Mouse (Mus musculus): ENCODE data around the gene Tbc1d2b.

Gene Tbc1d2b

GRCm38 (mm10) chr9:90204396-90204915, 66.1 kb downstream of the Tbc1d2b start:
- no peak for DNase-seq (ENCODE audit: low read depth)

GRCm38 (mm10) chr9:90203233-90203632, 67.4 kb downstream of the Tbc1d2b start:
- DNase-seq (ENCODE audit: low read depth): no peak

GRCm38 (mm10) chr9:90201541-90201940, 69.1 kb downstream of the Tbc1d2b start:
- DNase-seq (ENCODE audit: low read depth): no peak

GRCm38 (mm10) chr9:90201096-90201495, 69.5 kb downstream of the Tbc1d2b start:
- DNase-seq (ENCODE audit: low read depth): no peak

DNA sequence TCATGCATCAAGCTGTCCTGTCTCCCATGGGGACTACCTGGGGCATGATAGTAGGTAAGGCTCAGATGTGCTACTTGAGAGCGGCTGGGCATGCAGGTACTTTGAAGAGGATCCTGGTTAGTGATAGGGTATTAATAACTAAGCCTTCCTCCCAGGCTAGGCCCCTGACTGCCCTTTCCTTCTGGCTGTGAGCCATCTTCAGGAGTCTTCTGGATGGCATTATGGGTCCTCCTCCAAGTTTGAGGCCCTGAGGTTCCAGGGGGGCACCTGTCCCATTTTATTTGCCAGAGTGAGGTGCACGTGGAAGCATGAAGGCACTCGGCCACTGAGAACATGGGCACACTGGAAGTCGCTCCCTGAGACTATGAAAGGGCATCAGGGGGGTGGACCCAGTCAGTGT, 70.1 kb downstream of the Tbc1d2b start:
- DNase-seq (ENCODE audit: low read depth): no peak

GRCm38 (mm10) chr9:90199611-90200010, 71.0 kb downstream of the Tbc1d2b start:
- no peak for DNase-seq (ENCODE audit: low read depth)

GRCm38 (mm10) chr9:90198531-90199449, 71.8 kb downstream of the Tbc1d2b start:
- DNase-seq (ENCODE audit: low read depth): no peak

- no peak for DNase-seq (ENCODE audit: low read depth)
Measured at GRCm38 (mm10) chr9:90197866-90198383, 72.7 kb downstream of the Tbc1d2b start.

DNA sequence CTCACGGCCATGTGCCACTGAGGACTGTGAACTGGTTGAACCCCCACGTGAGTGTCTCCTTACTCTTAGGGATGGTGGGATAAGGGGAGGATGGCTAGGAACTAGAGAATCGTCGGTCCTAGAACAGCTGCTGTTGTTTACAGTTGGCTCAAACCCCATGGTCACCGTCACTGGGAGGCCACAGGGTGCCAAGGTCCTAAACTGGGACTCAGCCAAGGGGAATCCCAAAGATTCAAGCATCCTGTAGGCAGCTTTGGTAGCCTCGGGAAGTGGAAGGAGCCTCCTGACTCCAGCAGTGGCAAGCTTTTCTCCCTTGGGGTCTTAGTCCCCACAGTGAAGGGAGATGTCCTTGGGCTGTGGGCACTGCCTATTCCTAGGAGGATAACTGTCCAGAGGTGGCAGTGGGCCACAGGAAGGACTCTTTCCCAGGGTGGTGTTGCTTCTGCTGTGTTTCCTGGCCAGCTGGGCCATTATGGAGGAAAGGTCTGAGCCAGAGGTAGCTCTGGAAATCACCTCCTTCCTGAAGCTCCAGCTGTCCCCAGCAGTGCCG, 73.4 kb downstream of the Tbc1d2b start:
- DNase-seq (ENCODE audit: low read depth): no peak

DNA sequence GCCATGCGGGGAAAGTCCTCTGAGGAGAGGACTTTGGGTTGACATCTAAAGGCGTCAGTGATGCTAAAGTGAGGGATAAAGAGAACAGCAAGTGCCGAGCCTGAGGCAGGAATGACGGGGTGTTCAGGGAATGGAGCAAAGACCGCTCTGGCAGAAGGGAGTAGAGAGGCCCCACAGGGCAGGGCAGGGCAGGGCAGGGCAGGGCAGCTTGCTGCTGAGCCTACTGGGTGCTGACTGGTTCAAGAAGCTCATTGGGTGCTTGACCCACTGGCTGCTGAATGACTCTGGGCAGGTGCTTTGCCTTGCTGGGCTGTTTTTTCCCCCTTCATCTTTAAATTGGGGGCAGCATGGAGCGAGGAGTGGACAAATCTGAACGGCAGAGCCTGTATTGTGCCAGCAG, 74.3 kb downstream of the Tbc1d2b start:
- DNase-seq (ENCODE audit: low read depth): no peak

- DNase-seq (ENCODE audit: low read depth): no peak
Measured at GRCm38 (mm10) chr9:90195000-90195399, 75.6 kb downstream of the Tbc1d2b start.

DNA sequence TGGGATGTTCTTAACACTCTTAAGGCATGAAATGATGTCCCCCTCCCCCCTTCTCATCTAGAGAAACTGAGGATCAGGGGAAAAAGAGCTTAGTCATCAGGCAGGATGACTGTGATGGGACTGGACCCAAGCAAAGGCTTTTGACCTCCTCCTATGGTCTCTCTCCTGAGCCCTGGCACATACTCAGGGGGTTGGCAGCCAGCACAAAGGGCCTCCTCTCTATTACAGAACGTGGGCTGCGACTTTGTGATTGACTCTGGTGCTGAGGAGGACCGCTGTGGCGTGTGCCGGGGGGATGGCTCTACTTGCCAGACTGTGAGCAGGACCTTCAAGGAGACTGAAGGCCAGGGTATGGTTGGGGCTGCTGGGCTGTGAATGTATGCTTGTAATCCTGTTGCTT, 81.2 kb downstream of the Tbc1d2b start:
- DNase-seq (ENCODE audit: low read depth): no peak

DNA sequence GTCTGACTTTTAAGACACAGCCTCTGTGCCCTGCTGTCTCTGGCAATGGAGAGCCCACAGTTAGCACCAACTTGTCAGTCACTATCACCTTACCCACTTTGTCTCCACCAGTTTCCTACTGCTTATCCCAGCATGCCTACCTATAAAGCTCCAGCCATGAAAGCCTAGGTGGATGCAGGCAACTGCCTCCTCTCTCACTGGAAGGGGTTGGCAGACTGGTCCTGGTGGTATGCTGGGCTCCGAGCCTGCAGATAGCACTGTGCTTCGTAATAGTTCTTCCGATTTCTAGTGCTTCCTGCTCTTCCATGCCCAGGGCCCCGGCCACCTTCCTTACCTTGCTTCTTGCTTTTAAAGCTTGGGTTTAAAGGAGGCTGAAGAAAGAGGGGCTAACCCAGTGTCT, 81.7 kb downstream of the Tbc1d2b start:
- DNase-seq (ENCODE audit: low read depth): no peak

- DNase-seq (ENCODE audit: low read depth): no peak
Measured at GRCm38 (mm10) chr9:90185356-90185910, 85.2 kb downstream of the Tbc1d2b start.

- DNase-seq (ENCODE audit: low read depth): no peak
Measured at GRCm38 (mm10) chr9:90184116-90184515, 86.5 kb downstream of the Tbc1d2b start.

DNA sequence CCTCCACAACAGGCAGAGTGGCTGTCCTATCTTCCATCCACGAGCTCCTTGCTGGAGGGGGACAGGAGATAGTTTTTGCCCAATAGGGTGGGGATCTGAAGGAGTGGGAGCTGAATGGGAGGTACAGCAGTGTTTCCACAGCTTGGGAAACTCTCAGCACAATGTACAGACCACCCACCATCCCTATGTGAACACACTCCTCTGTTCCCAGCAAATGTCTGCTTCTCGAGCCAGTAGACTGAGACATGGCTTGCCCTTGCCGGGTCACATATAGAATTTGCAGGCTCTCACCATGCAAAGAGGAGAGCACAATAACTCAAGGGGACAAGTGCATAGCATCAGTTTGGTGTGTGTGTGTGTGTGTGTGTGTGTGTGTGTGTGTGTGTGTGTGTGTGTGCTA, 87.1 kb downstream of the Tbc1d2b start:
- DNase-seq (ENCODE audit: low read depth): no peak

- DNase-seq (ENCODE audit: low read depth): no peak
Measured at GRCm38 (mm10) chr9:90182636-90183421, 87.8 kb downstream of the Tbc1d2b start.

DNA sequence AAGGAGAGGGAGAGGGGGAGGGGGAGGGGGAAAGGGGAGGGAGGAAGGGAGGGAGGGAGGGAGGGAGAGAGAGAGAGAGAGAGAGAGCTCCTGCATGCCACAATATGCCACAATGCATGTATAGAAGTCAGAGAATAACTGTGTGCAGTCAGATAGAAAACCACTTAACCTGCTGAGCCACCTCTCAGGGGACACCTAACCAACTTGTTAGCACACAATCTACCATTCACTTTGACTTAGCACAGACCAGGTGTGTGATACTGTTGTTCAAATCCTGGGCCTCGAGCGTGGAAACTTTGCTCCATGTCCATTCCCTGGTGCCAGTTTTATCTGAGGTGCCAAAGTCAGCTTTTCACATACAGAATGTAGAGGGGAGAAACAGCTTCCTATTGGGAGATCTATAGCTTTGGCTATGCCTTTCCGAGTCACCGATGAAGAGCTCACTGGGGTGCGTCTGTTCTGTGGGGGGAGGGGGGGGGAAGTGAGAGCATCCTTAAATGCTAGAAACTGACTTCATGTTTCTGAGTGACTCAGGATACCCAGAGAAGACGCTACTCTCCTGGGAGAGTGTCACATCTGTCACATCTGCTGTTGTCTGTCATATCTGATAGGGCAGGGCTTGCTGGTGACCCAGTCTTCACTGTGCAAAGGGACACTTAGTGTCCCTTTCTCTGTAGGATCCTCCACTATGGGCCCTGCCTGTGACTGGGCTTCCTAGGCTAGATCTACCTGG, 88.8 kb downstream of the Tbc1d2b start:
- DNase-seq (ENCODE audit: low read depth): no peak

GRCm38 (mm10) chr9:90179409-90179808, 91.2 kb downstream of the Tbc1d2b start:
- DNase-seq (ENCODE audit: low read depth): no peak

DNA sequence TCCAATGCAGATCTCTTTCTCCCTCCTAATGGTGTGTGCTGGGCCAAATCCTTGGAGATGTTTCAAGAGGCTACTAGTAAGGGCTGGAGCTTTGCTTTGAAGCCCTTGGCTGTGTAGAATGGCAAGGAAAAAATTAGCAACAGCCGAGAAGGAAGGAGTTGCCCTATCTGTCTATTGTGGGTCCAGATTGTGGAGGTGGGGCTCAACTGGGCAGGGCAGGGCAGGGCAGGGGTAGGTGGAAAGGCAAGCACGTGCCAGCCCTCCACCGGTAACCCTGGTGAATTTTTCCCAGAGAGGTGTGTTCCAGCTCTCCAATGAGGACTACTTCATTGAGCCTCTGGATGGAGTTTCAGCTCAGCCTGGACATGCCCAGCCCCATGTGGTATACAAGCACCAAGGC, 97.3 kb downstream of the Tbc1d2b start:
- DNase-seq (ENCODE audit: low read depth): no peak

Data from c-Kit-positive CD71-negative TER-119-negative erythroid progenitor cells, embryonic 14.5 days (primary cell).